Mouse (Mus musculus): ENCODE data around the gene Sipa1l1.

Gene Sipa1l1

GRCm38 (mm10) chr12:82394118-82394861 lies 225.2 kb downstream of the Sipa1l1 start:
- DNase-seq = no peak

- no peak for DNase-seq
Measured at GRCm38 (mm10) chr12:82395194-82395593, 226.1 kb downstream of the Sipa1l1 start.

DNA sequence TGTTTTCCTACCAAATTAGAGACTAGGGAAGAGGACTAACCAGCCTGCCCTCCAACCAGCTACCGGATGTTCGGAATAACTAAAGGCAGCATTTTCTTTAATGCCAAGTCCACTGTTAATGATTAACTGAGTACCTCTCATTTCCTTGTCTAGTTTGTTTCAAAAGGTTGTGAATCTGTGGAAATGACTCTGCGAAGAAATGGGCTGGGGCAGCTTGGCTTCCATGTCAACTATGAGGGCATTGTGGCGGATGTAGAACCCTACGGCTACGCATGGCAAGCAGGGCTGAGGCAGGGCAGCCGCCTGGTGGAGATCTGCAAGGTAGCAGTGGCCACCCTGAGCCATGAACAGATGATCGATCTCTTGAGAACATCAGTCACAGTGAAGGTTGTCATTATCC lies 228.1 kb downstream of the Sipa1l1 start:
- DNase-seq = no peak

GRCm38 (mm10) chr12:82397751-82398150 lies 228.6 kb downstream of the Sipa1l1 start:
- peak; percentile 60 for DNase-seq

DNA sequence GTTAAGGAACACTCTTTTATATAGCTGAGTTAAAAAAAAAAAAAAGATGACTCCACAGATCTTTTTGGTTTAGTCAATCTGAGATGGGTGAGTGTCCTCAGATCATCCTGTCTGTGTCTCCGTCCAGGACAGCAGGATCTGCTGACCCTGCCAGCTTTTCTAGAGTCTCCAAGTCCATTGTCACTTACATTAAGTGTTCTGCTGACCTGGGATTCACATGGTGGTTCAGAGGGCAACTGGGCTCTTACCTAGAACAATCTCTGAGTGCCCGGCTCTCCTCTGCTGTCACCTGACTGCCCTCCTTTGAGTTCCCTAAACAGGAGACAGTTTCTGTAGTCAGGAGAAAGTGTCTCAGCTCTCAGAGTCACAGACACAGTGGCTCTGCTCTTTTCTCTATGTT lies 229.8 kb downstream of the Sipa1l1 start:
- no peak for DNase-seq

- no peak for DNase-seq
Measured at GRCm38 (mm10) chr12:82399971-82400720, 231.0 kb downstream of the Sipa1l1 start.

GRCm38 (mm10) chr12:82400783-82401182 lies 231.7 kb downstream of the Sipa1l1 start:
- DNase-seq = no peak

- no peak for DNase-seq
Measured at GRCm38 (mm10) chr12:82401440-82401839, 232.3 kb downstream of the Sipa1l1 start.

GRCm38 (mm10) chr12:82402635-82403034 lies 233.5 kb downstream of the Sipa1l1 start:
- DNase-seq = no peak

- DNase-seq = no peak
Measured at GRCm38 (mm10) chr12:82407531-82408255, 238.6 kb downstream of the Sipa1l1 start.

- peak; percentile 91 for DNase-seq
Measured at GRCm38 (mm10) chr12:82408486-82408885, 239.4 kb downstream of the Sipa1l1 start.

DNA sequence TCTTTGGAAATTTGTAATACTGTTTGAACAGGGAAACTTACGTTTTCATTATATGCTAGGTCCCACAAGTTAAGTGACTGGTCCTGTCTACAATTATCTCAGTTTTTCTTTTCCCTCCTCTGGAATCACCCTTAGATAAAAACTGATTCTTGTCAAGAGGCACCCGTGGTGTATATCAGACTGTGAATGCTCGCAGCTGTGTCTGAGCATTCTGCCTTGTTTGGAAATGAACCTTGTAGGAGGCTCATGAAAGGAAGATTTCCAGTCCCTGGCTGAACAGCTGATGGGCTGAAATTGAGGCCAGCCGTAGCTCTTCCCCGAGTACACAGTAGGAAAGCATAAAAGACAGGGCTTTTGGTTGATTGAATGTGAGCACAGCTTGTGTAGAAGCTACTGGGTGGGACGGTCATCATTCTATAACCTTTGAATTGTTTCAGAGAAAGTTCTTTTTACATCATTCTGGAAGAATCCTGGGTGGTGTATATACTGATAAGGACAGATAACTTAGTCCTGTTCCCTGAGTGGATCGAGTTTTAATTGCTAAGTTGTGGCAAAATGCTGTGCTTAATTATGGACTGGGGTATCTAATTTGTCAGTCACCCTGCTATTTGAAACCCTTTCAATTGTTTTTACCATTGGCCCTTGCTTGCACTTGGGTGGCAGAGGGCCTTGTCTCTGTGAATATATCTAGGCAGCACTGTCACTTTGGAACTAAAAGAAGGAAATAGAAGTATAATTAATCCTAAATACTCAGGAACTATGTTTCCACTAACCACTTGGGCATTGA lies 240.8 kb downstream of the Sipa1l1 start:
- DNase-seq = no peak

DNA sequence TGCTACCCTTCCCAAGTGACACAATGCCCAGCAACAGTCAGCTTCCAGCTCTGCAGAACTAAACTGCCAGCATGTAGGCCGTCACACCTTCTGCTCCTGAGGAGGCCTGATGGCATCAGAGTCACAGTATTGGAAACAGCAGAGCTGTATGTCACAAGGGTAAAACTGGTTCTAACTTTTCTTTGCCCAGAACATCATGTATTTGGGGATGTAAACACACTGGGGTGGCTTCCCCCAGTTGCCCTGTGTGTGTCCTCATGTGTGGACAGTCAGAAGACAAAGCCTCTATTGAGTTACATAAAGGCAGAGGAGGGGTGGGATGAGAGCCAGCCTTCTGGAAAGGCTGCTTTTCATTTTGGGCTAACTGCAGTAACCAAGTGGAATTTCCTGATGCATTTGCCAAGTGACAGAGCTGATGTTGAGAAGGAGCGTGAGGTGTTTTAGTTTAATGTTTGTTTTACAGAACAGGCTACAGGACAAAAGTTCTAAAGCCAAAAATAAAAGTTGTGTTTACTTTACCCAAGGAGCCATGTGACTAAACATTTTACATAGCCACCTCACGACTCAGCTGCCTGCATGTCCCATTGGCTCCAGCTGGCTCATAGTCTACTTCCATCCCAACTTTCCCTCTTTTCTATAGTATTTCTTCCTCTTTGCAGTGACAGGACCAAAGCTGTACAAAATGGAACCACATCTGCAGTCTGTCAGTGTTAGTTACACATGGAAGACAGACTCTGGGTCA lies 243.3 kb downstream of the Sipa1l1 start:
- DNase-seq = no peak

- DNase-seq = peak; percentile 77
Measured at GRCm38 (mm10) chr12:82415690-82416364, 246.7 kb downstream of the Sipa1l1 start.

GRCm38 (mm10) chr12:82419027-82419426 lies 249.9 kb downstream of the Sipa1l1 start:
- DNase-seq = no peak

DNA sequence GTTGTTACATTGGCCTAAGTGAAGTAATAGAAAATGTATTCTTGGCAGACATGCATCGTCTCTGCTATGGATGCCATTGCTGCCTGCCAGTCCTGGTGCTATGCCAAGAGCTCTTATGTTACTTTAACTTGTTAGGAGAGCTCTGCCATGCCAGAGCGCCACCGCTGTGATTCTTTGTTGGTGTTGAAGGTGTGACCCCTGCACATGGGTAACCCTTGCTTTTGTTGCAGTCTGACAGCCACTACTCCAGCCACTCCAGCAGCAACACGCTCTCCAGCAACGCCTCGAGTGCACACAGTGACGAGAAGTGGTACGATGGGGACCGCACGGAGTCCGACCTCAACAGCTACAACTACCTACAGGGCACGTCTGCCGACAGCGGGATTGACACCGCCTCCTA lies 255.7 kb downstream of the Sipa1l1 start:
- DNase-seq = no peak

DNA sequence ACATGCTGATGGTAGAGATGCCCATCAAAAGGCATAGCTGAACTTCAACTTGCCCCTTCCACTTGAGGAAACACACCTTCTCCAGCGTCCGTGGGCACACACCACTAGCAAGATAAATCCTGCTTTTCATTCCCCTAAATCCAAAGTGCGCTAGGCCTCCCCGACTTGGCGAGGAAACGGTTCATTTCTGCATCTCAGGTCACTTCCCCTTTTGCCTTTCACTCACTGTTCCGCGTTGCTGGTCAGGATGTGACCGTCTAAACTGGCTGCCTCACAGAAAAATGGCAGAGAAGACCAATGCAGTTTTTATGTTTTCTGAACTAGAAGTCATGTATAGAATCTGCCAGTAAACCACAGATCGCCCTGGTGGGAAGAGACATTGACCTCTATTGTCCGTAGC lies 256.7 kb downstream of the Sipa1l1 start:
- DNase-seq = no peak

GRCm38 (mm10) chr12:82427416-82427815 lies 258.3 kb downstream of the Sipa1l1 start:
- no peak for DNase-seq

DNA sequence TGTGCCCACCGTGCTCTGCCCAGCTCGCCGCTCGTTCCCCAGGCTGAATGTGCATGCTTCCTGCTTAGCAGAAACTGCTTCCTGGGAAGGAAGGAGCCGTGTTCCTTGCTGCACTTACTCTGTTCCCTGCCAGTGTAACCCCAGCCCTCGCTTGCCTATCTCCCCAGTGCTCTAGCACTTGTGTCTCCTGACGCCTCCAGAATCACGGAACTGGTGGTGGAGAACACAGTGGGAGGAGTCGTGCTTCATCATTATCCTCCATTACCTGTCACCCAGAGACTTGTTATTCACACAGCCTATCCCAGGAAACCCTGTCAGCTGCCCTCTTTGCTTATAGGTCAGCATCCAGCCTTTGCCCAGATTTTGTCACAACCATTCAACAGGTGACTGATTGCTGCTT lies 259.3 kb downstream of the Sipa1l1 start:
- no peak for DNase-seq

DNA sequence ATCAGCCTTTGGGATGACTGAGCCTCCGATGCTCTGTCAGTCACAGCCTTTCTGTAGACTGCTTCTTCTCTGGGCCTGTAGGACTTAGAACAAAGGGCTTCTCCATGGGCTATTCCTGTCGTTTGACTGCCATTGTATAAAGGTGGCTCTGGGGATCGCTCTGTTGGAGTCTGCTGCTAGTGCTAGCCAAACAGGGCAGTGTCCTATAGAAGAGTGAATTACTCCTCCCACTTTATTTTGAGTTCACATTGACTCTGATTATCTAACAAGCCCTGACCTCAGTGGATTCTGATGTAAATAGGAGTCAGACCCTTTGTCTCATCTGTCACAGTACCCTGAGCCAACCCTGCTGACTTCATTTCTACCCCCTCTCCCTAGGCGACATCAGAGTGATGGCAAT lies 264.2 kb downstream of the Sipa1l1 start:
- DNase-seq = no peak

DNA sequence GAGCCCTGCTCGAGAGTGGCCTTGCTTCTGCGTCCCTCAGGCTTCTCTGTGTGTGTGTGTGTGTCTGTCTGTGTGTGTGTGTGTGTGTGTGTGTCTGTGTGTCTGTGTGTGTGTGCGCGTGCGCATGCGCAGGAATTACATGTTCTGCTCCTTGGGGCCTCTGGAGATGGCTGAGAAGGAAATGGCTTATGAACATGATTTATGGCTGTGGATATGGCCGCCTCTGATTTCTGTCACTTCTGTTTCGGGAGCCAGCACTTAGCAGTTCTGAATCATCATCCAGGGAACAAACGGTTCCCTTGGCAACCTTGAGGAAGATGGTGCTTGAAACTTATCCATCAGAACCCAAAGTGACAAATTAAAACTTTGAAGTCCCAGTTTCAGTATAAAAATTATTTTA lies 265.5 kb downstream of the Sipa1l1 start:
- DNase-seq = no peak

GRCm38 (mm10) chr12:82441479-82441878 lies 272.4 kb downstream of the Sipa1l1 start:
- no peak for DNase-seq

All from cerebellum, adult 11 months (tissue).